Mouse (Mus musculus) olfactory bulb, adult 2 months (tissue): ENCODE measurements at regions not wholly inside any gene's neighbourhood (a gene's known extent, or its start where the extent isn't known, plus 50 kb on each side); places are given as distances from the start of the nearest gene placed in this dataset.

Experiments used
- CTCF ChIP-seq: fragments of 200-500 bp; IDR thresholded peaks from 2 replicates; pipeline ENCODE4 v1.5.1; 2012; ENCODE audit warnings: low read depth, mild to moderate bottlenecking, low read length, moderate library complexity; ENCODE audit not compliant: insufficient read depth
- POLR2A ChIP-seq: fragments of 200-500 bp; IDR thresholded peaks from 2 replicates; pipeline ENCODE4 v1.6.1; 2012; ENCODE audit warnings: mild to moderate bottlenecking, low read depth, low read length, moderate library complexity; ENCODE audit not compliant: insufficient read depth

DNA sequence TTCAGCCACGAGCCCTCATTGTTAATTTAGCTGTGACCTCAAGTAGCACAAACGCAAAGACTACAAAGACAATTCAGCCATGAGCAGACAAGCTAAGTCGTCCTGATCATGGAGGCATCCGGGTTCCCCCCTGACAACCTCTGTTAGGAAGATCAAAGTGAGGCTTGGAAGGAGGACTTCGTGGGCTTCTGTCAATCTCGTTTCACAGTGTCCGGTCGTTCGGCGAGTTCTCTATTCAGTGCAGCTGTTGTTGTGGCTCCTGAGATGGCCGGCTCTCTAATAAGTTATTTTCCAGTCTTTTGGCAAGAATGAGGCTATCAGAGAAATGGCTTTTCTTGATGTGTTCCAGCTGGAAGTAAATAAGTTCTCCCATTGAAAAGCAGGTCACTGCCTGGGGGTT is 133.7 kb upstream of the Map3k7 start:
- TF ChIP-seq CTCF, result no peak
- TF ChIP-seq POLR2A, result no peak
